ENCODE assay signal across 9 mouse cellular contexts in genomic region chr12:41097406-41097805, GRCm38 (mm10).
DNase-seq lines count a peak whose midpoint lies in the region; TF ChIP-seq lines count a peak whose summit lies in the region.
"Had no signal": no experiment of that assay in that cellular context is flagged by ENCODE, and none has a peak within 500 bp of the region (broad histone marks: within the 10 kb centered on the region; RNA-seq: fewer than 3 reads in every experiment).

No protein-coding gene starts in this region.

- H3K4me3 ChIP-seq in gastrocnemius, adult 2 months = no peak overlapping the region
- no peak overlapping the region for H3K4me3 ChIP-seq in embryonic fibroblast, embryonic 13.5 days (ENCODE audit: insufficient read depth, low read length)
- H3K4me3 ChIP-seq in liver, adult 2 months (ENCODE audit: insufficient read depth, low read depth, low read length) = no peak overlapping the region
- H3K4me3 ChIP-seq: lung, embryonic 15.5 days had no signal

- H3K79me2 ChIP-seq in liver, adult 2 months (ENCODE audit: control insufficient read depth, insufficient read depth, low read length) = peaks cover 4% of the 10 kb centered on the region; the same call in 1 of the 2 replicates

- no peak overlapping the region for H3K27ac ChIP-seq in gastrocnemius, adult 2 months
- no peak overlapping the region for H3K27ac ChIP-seq in embryonic fibroblast, embryonic 13.5 days (ENCODE audit: insufficient read depth, low read length)
- no peak overlapping the region for H3K27ac ChIP-seq in liver, adult 2 months (replicated peaks; ENCODE audit: insufficient read depth, low read depth, low read length)
- H3K27ac ChIP-seq: lung, embryonic 15.5 days had no signal

- DNase-seq in gastrocnemius, adult 2 months = peak; percentile 29
- no peak for DNase-seq in gastrocnemius, postnatal 36 days
- peak; percentile 53 for DNase-seq in urinary bladder, postnatal 14 days (ENCODE audit: low spot score)
- DNase-seq in urinary bladder, postnatal 10 days (ENCODE audit: low spot score) = no peak
- DNase-seq in liver, adult 2 months (ENCODE audit: extremely low read depth, low read depth, low spot score) = peak; percentile 58
- peak; percentile 33 to 74 for DNase-seq in spleen, postnatal 10 days (ENCODE audit: low spot score in 2 of 2)
- no peak for DNase-seq in cerebellum, adult 11-12 months

- WGBS in liver, adult 2 months = 37% methylated on average over 5 of the region's 5 CpGs

- no peak overlapping the region for H3K9ac ChIP-seq in liver, adult 2 months (ENCODE audit: low read depth, low read length)
- H3K9ac ChIP-seq: lung, embryonic 15.5 days had no signal

- peak; percentile 65 for TF ChIP-seq CTCF in gastrocnemius, adult 2 months (IDR thresholded peaks at IDR 0.05)
- TF ChIP-seq CTCF in embryonic fibroblast, embryonic 13.5 days (IDR thresholded peaks at IDR 0.05; ENCODE audit: borderline replicate concordance, insufficient read depth, low read length) = peak; percentile 76; the same call in 1 of the 2 replicates
- TF ChIP-seq CTCF in liver, adult 2 months (IDR thresholded peaks at IDR 0.05; ENCODE audit: low read depth, low read length) = peak; percentile 93

- H3K36me3 ChIP-seq in liver, adult 2 months (ENCODE audit: control insufficient read depth, insufficient read depth, low read length) = no peaks in the 10 kb centered on the region
- H3K36me3 ChIP-seq: lung, embryonic 15.5 days had no signal

- no peaks in the 10 kb centered on the region for H3K4me1 ChIP-seq in embryonic fibroblast, embryonic 13.5 days (ENCODE audit: control insufficient read depth, insufficient read depth, low read length)
- 0 out of 2 replicates have a peak, but pooled peaks cover 2% of the 10 kb centered on the region for H3K4me1 ChIP-seq in liver, adult 2 months (ENCODE audit: control insufficient read depth, insufficient read depth, low read length)
- H3K4me1 ChIP-seq: lung, embryonic 15.5 days had no signal

- intact Hi-C loops in gastrocnemius, adult 2 months (cut with DNase I) = loop anchor here (5.0 kb wide), 1 partner anchor 260 kb away; no protein-coding TSS in a partner anchor
- intact Hi-C loops in gastrocnemius, postnatal 36 days (cut with DNase I) = loop anchor here (5.0 kb wide), 1 partner anchor 255 kb away; no protein-coding TSS in a partner anchor

- no peak for TF ChIP-seq POLR2A in embryonic fibroblast, embryonic 13.5 days (IDR thresholded peaks at IDR 0.05; ENCODE audit: low read depth, low read length)
- no peak for TF ChIP-seq POLR2A in liver, adult 2 months (IDR thresholded peaks at IDR 0.05; ENCODE audit: extremely low read depth, insufficient read depth, low read length)

- no peaks in the 10 kb centered on the region for H3K27me3 ChIP-seq in liver, adult 2 months (ENCODE audit: control insufficient read depth, insufficient read depth, low read length)
- H3K27me3 ChIP-seq: lung, embryonic 15.5 days had no signal

Comparison
In these comparisons a context has a peak if more than half of its experiments do, and no peak if none do; other contexts are left out.
1. DNase-seq: peak in gastrocnemius, adult 2 months (single experiment), urinary bladder, postnatal 14 days (single experiment), liver, adult 2 months (single experiment) and spleen, postnatal 10 days (2 of 2); none in gastrocnemius, postnatal 36 days (0 of 2), urinary bladder, postnatal 10 days (single experiment) and cerebellum, adult 11-12 months (single experiment).
2. Peak in every context shown above with its lines, with median percentiles within 50 percentile points of each other: CTCF ChIP-seq.